Mouse (Mus musculus) adrenal gland, postnatal 4 days (tissue): ENCODE measurements around the gene Pde6h. TPM values are rescaled to one million over a fixed set of nuclear protein-coding genes. Genes with fewer than 3 reads are reported as not detected.

Experiments used
- DNase-seq, 2 experiments: peaks; one replicate each; pipeline ENCODE4 v3.0.0; 2021 to 2022; ENCODE audit warnings: low spot score in 2 of 2, mixed read lengths in 2 of 2
- total RNA-seq, 2 experiments: library from RNA; stranded (reverse); gene quantifications; 2 replicates each; pipeline ENCODE4 v1.2.3; 2021

Gene Pde6h
- total RNA-seq, 2 experiments from 2014 or later: not detected

DNA sequence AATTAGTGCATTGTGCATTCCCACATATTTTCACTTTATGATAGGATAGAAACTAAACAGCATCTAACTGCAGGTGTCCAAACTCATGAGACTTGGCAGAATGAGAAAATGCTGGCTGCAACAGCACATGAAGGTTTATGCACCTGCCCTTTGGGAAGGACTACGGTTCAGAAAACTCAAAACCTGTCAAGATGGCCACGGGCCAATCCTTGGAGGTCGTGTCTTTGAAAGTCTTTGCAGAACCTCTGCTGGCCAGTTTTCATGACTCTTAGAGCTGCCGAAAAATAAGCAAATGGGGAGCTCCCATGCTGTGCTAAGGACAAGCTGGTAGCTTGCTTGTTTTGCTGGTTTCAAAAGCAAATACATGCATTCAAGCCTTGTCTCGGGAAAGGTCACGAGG, 90.7 kb downstream of the Pde6h start:
- no peak for DNase-seq

DNA sequence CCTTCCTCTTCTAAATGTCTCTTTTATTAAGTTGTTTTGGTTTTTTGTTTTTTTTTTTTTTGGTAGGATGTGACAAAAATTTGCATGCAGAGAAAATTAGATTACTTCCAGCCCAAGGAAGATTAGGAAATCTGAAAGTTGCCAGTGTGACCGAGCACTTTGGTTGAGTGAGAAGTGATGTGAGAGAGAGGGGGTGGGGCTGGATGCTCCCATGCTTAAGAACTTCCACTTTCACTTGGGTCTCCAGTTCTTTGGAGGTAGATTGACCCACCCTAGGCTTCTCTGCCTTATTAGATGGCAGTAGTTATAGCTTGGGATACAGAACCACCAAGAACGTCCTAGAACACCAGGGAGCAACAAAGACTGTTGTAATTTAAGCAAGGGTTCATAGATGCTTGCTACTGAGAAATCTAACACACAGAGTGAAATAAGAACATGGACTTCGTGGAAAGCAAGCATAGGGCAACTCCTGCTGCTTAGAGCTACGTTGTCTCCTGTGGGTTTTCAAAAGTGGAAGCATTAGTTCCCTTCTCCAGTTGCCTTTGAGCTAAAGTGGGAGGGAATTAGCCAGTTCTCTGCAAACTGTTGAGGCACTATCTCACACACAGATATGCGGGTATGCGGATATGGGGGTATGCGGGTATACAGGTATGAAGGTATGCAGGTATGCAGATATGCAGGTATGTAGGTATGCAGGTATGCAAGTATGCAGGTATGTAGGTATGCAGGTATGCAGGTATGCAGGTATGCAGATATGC, 93.8 kb downstream of the Pde6h start:
- DNase-seq: no peak

Other genes starting within 250 kb of the Pde6h start
- under 1 TPM; 0.11 to 0.17 TPM for gene Gucy2c, start 142.1 kb upstream of the Pde6h start, total RNA-seq
- gene Hist4h4, start 119.4 kb upstream of the Pde6h start, total RNA-seq: 10 to 100 TPM; 48.0 to 48.6 TPM
- gene H2afj, start 115.6 kb upstream of the Pde6h start, total RNA-seq: 10 to 100 TPM; 91.9 to 95.8 TPM
- gene BC049715, start 96.2 kb upstream of the Pde6h start, total RNA-seq: 1 to 10 TPM in 1 of 2 experiments, under 1 TPM in 1; 0.85 to 1.2 TPM
- 100 to 1,000 TPM; 110 to 116 TPM for gene Wbp11, start 95.6 kb upstream of the Pde6h start, total RNA-seq
- gene Smco3, start 88.4 kb upstream of the Pde6h start, total RNA-seq: 1 to 10 TPM; 1.1 to 1.3 TPM
- gene Art4, start 66.1 kb upstream of the Pde6h start, total RNA-seq: 10 to 100 TPM; 10.4 to 11.1 TPM
- gene Mgp, start 48.0 kb upstream of the Pde6h start, total RNA-seq: 100 to 1,000 TPM; 174 to 199 TPM
- 10 to 100 TPM in 1 of 2 experiments, under 1 TPM in 1; 0.40 to 13.6 TPM for gene Erp27, start 1.7 kb upstream of the Pde6h start, total RNA-seq
- gene Arhgdib, start 18.1 kb downstream of the Pde6h start, total RNA-seq: 10 to 100 TPM; 32.3 to 39.8 TPM
- 100 to 1,000 TPM; 110 to 116 TPM for gene Rerg, start 246.7 kb downstream of the Pde6h start, total RNA-seq